Mouse (Mus musculus): Measurements from ENCODE around the gene Ubash3a. TPM values are rescaled to one million over a fixed set of nuclear protein-coding genes. Genes with fewer than 3 reads are reported as not detected.

The Ubash3a gene
- total and polyA plus RNA-seq, 3 experiments, result 27.6 to 57.4 (median 30.2) TPM

DNA sequence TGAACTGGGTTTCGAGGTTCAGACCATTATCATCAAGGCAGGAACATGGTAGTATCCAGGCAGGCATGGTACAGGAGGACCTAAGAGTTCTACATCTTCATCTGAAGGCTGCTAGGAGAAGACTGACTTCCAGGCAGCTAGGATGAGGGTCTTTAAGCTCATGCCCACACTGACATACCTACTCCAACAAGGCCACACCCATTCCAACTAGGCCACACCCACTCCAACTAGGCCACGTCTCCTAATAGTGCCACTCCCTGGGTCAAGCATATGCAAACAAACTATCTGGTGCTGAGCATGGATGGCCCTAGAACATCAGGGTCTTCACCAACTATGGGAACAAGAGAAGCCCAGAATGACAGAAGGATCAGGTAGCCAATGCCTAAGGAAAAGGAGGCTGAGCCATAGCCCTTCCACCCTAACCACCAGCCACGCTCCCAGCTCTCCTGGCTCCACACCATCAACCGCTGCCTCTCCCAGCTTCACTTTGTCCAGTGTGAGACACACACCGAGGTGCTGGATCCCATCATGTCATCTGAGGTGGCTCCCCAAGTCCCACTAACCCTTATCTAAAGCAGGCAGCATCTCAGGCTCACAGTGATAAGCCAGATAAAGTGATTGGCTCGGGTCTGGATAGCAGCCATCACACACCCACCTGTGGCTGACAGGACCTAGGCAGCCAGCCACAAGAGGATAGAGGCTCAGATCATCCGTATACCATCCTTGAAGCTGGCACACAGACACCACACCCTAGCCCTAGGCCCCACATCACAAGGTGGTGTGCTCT lies 30.8 kb downstream of the Ubash3a start:
- Histone ChIP-seq H3K79me2 (ENCODE audit: control insufficient read depth, insufficient read depth, low read length, poor library complexity) (no peaks in the 10 kb centered on the region), H3K36me3 (ENCODE audit: control insufficient read depth in 1 of 2, insufficient read depth in 2 of 2, low read length in 2 of 2) (peaks cover 17 to 18% of the 10 kb centered on the region in 2 experiments), H3K27ac (ENCODE audit: control insufficient read depth, low read depth, low read length) (peak overlapping the region; percentile 23; the same call in 1 of the 2 replicates), H3K4me3 (ENCODE audit: control insufficient read depth in 1 of 2, insufficient read depth in 1 of 2, low read depth in 2 of 2, low read length in 2 of 2) (no peak overlapping the region), H3K9me3 (replicated peaks; ENCODE audit: insufficient read depth, low read length) (no peaks in the 10 kb centered on the region; the same call in 1 of the 2 replicates), H3K9ac (ENCODE audit: control insufficient read depth, low read depth, low read length, poor library complexity, severe bottlenecking) (no peak overlapping the region), H3K4me1 (ENCODE audit: control insufficient read depth in 1 of 2, insufficient read depth in 2 of 2, low read length in 2 of 2) (peaks cover 13 to 22% of the 10 kb centered on the region in 2 experiments), H3K27me3 (ENCODE audit: control insufficient read depth in 1 of 2, insufficient read depth in 2 of 2, low read length in 2 of 2) (no peaks in the 10 kb centered on the region)
- DNase-seq (ENCODE audit: low read depth, low spot score), result peak; percentile 62
- no peak for TF ChIP-seq NELFE (IDR thresholded peaks at IDR 0.05; ENCODE audit: low read depth, low read length)
- peak; percentile 30; the same call in 1 of the 2 replicates for TF ChIP-seq MXI1 (IDR thresholded peaks at IDR 0.05; ENCODE audit: low read depth, low read length)
- no peak for TF ChIP-seq GABPA (IDR thresholded peaks at IDR 0.05; ENCODE audit: low read depth, low read length)
- TF ChIP-seq EP300 (IDR thresholded peaks at IDR 0.05; ENCODE audit: low read depth in 1 of 2, low read length in 2 of 2), result peak; percentile 90 to 94
- no peak for TF ChIP-seq TBP (IDR thresholded peaks at IDR 0.05; ENCODE audit: low read depth, low read length)
- TF ChIP-seq TAL1 (IDR thresholded peaks at IDR 0.05; ENCODE audit: low read length), result peak; percentile 56
- TF ChIP-seq RAD21 (IDR thresholded peaks at IDR 0.05; ENCODE audit: low read depth, low read length), result no peak
- peak; percentile 52; the same call in 1 of the 2 replicates for TF ChIP-seq MEF2A (IDR thresholded peaks at IDR 0.05; ENCODE audit: extremely low read depth, insufficient replicate concordance, low read depth, low read length, poor library complexity, severe bottlenecking)
- TF ChIP-seq SIN3A (IDR thresholded peaks at IDR 0.05; ENCODE audit: low read length), result peak; percentile 69
- peak; percentile 89 for TF ChIP-seq RCOR1 (IDR thresholded peaks at IDR 0.05; ENCODE audit: low read depth, low read length)
- no peak for TF ChIP-seq MAX (IDR thresholded peaks at IDR 0.05; ENCODE audit: low read length)
- TF ChIP-seq E2F4 (IDR thresholded peaks at IDR 0.05; ENCODE audit: borderline replicate concordance, low read depth, low read length), result no peak
- TF ChIP-seq CTCF (IDR thresholded peaks at IDR 0.05 in 2 of 3, conservative IDR thresholded peaks at IDR 0.05 in 1 of 3; ENCODE audit: control insufficient read depth in 1 of 3, insufficient read depth in 1 of 3, low read depth in 2 of 3, low read length in 3 of 3, poor library complexity in 1 of 3, severe bottlenecking in 1 of 3), result no peak
- no peak for TF ChIP-seq CHD2 (IDR thresholded peaks at IDR 0.05; ENCODE audit: low read length)
- 0 out of 2 replicates have a peak, but pooled peaks have one; percentile 38 for TF ChIP-seq MYB (IDR thresholded peaks at IDR 0.05; ENCODE audit: low read depth, low read length)
- no peak for TF ChIP-seq POLR2AphosphoS5 (IDR thresholded peaks at IDR 0.05; ENCODE audit: borderline replicate concordance, low read depth, low read length)
- TF ChIP-seq ZMIZ1 (IDR thresholded peaks at IDR 0.05; ENCODE audit: low read depth, low read length), result 0 out of 2 replicates have a peak, but pooled peaks have one; percentile 37
- no peak for TF ChIP-seq ZKSCAN1 (IDR thresholded peaks at IDR 0.05; ENCODE audit: low read depth, low read length)
- TF ChIP-seq TCF12 (IDR thresholded peaks at IDR 0.05; ENCODE audit: low read depth, low read length), result peak; percentile 99
- TF ChIP-seq ETS1 (IDR thresholded peaks at IDR 0.05; ENCODE audit: low read depth, low read length), result peak; percentile 87
- TF ChIP-seq POLR2A (IDR thresholded peaks at IDR 0.05; ENCODE audit: control insufficient read depth in 1 of 2, insufficient read depth in 1 of 2, low read depth in 1 of 2, low read length in 2 of 2, poor library complexity in 1 of 2), result no peak
- no peak for TF ChIP-seq UBTF (IDR thresholded peaks at IDR 0.05; ENCODE audit: borderline replicate concordance, insufficient read depth, low read depth, low read length)
- TF ChIP-seq MAZ (IDR thresholded peaks at IDR 0.05; ENCODE audit: low read depth, low read length), result peak; percentile 75; the same call in 1 of the 2 replicates
- no peak for TF ChIP-seq JUND (IDR thresholded peaks at IDR 0.05; ENCODE audit: low read depth, low read length)
- TF ChIP-seq ZNF384 (IDR thresholded peaks at IDR 0.05; ENCODE audit: low read depth, low read length), result no peak
- TF ChIP-seq NRF1 (IDR thresholded peaks at IDR 0.05; ENCODE audit: insufficient read depth, low read depth, low read length, poor library complexity, severe bottlenecking), result peak; percentile 24; the same call in 1 of the 2 replicates
- TF ChIP-seq SMC3 (IDR thresholded peaks at IDR 0.05; ENCODE audit: low read depth, low read length), result no peak
- no peak; the same call in 1 of the 2 replicates for TF ChIP-seq KAT2A (conservative IDR thresholded peaks at IDR 0.05; ENCODE audit: low read depth, low read length)
- no peak for TF ChIP-seq ZC3H11A (IDR thresholded peaks at IDR 0.05; ENCODE audit: low read depth, low read length)
- no peak for TF ChIP-seq ELF1 (IDR thresholded peaks at IDR 0.05; ENCODE audit: low read depth, low read length)
- TF ChIP-seq MYC (IDR thresholded peaks at IDR 0.05; ENCODE audit: low read depth, low read length), result no peak
- no peak for TF ChIP-seq HCFC1 (IDR thresholded peaks at IDR 0.05; ENCODE audit: low read depth, low read length)
- 0 out of 2 replicates have a peak, but pooled peaks have one; percentile 11 for TF ChIP-seq USF1 (IDR thresholded peaks at IDR 0.05; ENCODE audit: low read depth, low read length)
- TF ChIP-seq USF2 (IDR thresholded peaks at IDR 0.05; ENCODE audit: borderline replicate concordance in 1 of 2, insufficient read depth in 1 of 2, low read depth in 1 of 2, low read length in 2 of 2), result no peak
- no peak for TF ChIP-seq CHD1 (IDR thresholded peaks at IDR 0.05; ENCODE audit: low read depth, low read length)
